Mouse (Mus musculus) lung, adult 2 months (tissue): ENCODE measurements at regions not wholly inside any gene's neighbourhood (a gene's known extent, or its start where the extent isn't known, plus 50 kb on each side); places are given as distances from the start of the nearest gene placed in this dataset.

Experiments used
- CTCF ChIP-seq: fragments of 200-500 bp; IDR thresholded peaks from 2 replicates; pipeline ENCODE4 v1.5.1; 2011; ENCODE audit warnings: mild to moderate bottlenecking, low read length, control low read depth; ENCODE audit not compliant: insufficient read depth
- POLR2A ChIP-seq: fragments of 200-500 bp; IDR thresholded peaks from 2 replicates; pipeline ENCODE4 v1.6.1; 2011; ENCODE audit warnings: low read depth, mild to moderate bottlenecking, control low read depth, low read length, borderline replicate concordance; ENCODE audit errors: extremely low read depth

DNA sequence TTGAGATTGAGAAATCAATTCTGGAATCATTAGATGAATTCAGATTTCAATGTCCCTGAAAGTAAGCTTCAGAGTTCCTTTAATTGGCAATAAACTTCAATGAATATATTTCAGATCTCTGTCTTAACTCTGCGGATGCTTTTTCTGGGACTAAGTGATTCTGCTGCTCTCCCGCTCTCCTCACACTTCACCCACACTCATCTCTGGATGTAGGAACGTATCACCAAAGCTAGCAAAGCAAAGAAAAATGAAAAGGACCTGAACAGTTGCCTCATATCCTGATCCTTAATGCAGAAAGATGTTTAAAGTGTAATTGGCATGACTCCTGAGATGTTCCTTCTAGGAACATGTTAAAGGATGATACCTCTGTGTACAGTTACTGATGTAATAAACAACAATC is 377.3 kb downstream of the Basp1 start:
- no peak for TF ChIP-seq POLR2A
- TF ChIP-seq CTCF: no peak
